Mouse (Mus musculus): ENCODE measurements at regions not wholly inside any gene's neighbourhood (a gene's known extent, or its start where the extent isn't known, plus 50 kb on each side); places are given as distances from the start of the nearest gene placed in this dataset.

GRCm38 (mm10) chr19:51482168-51482907 lies 781.8 kb upstream of the Ins1 start:
- Histone ChIP-seq H3K4me1 (ENCODE audit: control insufficient read depth, insufficient read depth, low read length) (no peaks in the 10 kb centered on the region), H3K9me3 (ENCODE audit: control insufficient read depth, low read length) (no peaks in the 10 kb centered on the region), H3K27me3 (ENCODE audit: control insufficient read depth, insufficient read depth, low read length) (no peaks in the 10 kb centered on the region), H3K36me3 (ENCODE audit: control insufficient read depth, insufficient read depth, low read length) (no peaks in the 10 kb centered on the region), H3K4me2 (replicated peaks; ENCODE audit: low read depth, low read length, severe bottlenecking) (no peak overlapping the region), H3K9ac (ENCODE audit: low read depth, low read length, severe bottlenecking) (no peak overlapping the region), H3K4me3 (replicated peaks; ENCODE audit: low read length) (no peak overlapping the region), H3K27ac (replicated peaks; ENCODE audit: low read depth, low read length) (no peak overlapping the region)
- DNase-seq (ENCODE audit: low spot score) (peak; percentile 13), ATAC-seq (ENCODE audit: low FRiP score, low read depth) (no peak)
- WGBS, result 23% methylated on average over 3 of the region's 3 CpGs
- no peak for TF ChIP-seq POLR2A (IDR thresholded peaks at IDR 0.05; ENCODE audit: borderline replicate concordance, extremely low read depth, insufficient read depth, insufficient read length)
